ENCODE assay signal across 9 mouse cellular contexts in genomic region chr10:127379654-127380053, GRCm38 (mm10). TPM values are rescaled to one million over a fixed set of nuclear protein-coding genes. Genes with fewer than 3 reads are reported as not detected.
DNase-seq lines count a peak whose midpoint lies in the region; ATAC-seq and TF ChIP-seq lines count a peak whose summit lies in the region.
"Had no signal": no experiment of that assay in that cellular context is flagged by ENCODE, and none has a peak within 500 bp of the region (broad histone marks: within the 10 kb centered on the region; RNA-seq: fewer than 3 reads in every experiment).

No protein-coding gene starts in this region.

- H3K4me3 ChIP-seq in gastrocnemius, adult 2 months: peak overlapping the region; percentile 93
- H3K4me3 ChIP-seq in spleen, adult 2 months (ENCODE audit: extremely low read depth, insufficient read depth, insufficient read length): peak overlapping the region; percentile 68; the same call in 1 of the 2 replicates
- H3K4me3 ChIP-seq in liver, embryonic 11.5 days (ENCODE audit: low read depth, low read length): peak overlapping the region; percentile 66
- peak overlapping the region; percentile 67 for H3K4me3 ChIP-seq in stomach, embryonic 16.5 days (replicated peaks; ENCODE audit: low read length)

- H3K27ac ChIP-seq in gastrocnemius, adult 2 months: peak overlapping the region; percentile 97
- no peak overlapping the region for H3K27ac ChIP-seq in spleen, adult 2 months (ENCODE audit: insufficient read depth, low read length)
- H3K27ac ChIP-seq in liver, embryonic 11.5 days (ENCODE audit: low read depth, low read length): peak overlapping the region; percentile 86; the same call in 1 of the 2 replicates
- H3K27ac ChIP-seq in stomach, embryonic 16.5 days (ENCODE audit: low read length): no peak overlapping the region; the same call in 1 of the 2 replicates

- DNase-seq in gastrocnemius, adult 2 months: no peak
- no peak for DNase-seq in gastrocnemius, postnatal 10 days
- DNase-seq in spleen, adult 2 months (ENCODE audit: low read depth in 1 of 2, low spot score in 2 of 2): no peak
- no peak for DNase-seq in spleen, postnatal 36 days (ENCODE audit: low spot score in 2 of 2)
- DNase-seq in liver, embryonic 11.5 days (ENCODE audit: low spot score): no peak
- DNase-seq in layer of hippocampus, adult 11-12 months (ENCODE audit: low spot score): no peak
- no peak for DNase-seq in gastrocnemius, postnatal 4 days (ENCODE audit: low spot score in 2 of 2)

- no peaks in the 10 kb centered on the region for H3K36me3 ChIP-seq in spleen, adult 2 months (ENCODE audit: control insufficient read depth, insufficient read depth, low read length)
- no peaks in the 10 kb centered on the region for H3K36me3 ChIP-seq in liver, embryonic 11.5 days (ENCODE audit: control insufficient read depth, insufficient read depth, low read length)
- no peaks in the 10 kb centered on the region for H3K36me3 ChIP-seq in stomach, embryonic 16.5 days (ENCODE audit: control insufficient read depth, insufficient read depth, low read length)

- no peak for ATAC-seq in liver, embryonic 11.5 days (replicated peaks; ENCODE audit: low FRiP score)
- no peak for ATAC-seq in stomach, embryonic 16.5 days (ENCODE audit: insufficient read depth, low FRiP score)

- no peak for TF ChIP-seq CTCF in gastrocnemius, adult 2 months (IDR thresholded peaks at IDR 0.05)
- TF ChIP-seq CTCF in spleen, adult 2 months (IDR thresholded peaks at IDR 0.05; ENCODE audit: extremely low read depth, insufficient read depth, insufficient read length, insufficient replicate concordance): no peak

- no peaks in the 10 kb centered on the region for H3K9me3 ChIP-seq in liver, embryonic 11.5 days (ENCODE audit: control insufficient read depth, low read length)
- H3K9me3 ChIP-seq in stomach, embryonic 16.5 days (replicated peaks; ENCODE audit: control insufficient read depth, low read length): no peaks in the 10 kb centered on the region

- intact Hi-C loops in gastrocnemius, adult 2 months (cut with DNase I): loop anchor here (5.0 kb wide), 1 partner anchor 48 kb away; no protein-coding TSS in a partner anchor

- H3K4me1 ChIP-seq in spleen, adult 2 months (ENCODE audit: control insufficient read depth, insufficient read depth, insufficient read length): peaks cover 2% of the 10 kb centered on the region; the same call in 1 of the 2 replicates
- H3K4me1 ChIP-seq in liver, embryonic 11.5 days (replicated peaks; ENCODE audit: control insufficient read depth, insufficient read depth, low read length): no peaks in the 10 kb centered on the region; the same call in 1 of the 2 replicates
- peaks cover 7% of the 10 kb centered on the region; the same call in 1 of the 2 replicates for H3K4me1 ChIP-seq in stomach, embryonic 16.5 days (ENCODE audit: control insufficient read depth, insufficient read depth, low read length)

- WGBS in spleen, adult 2 months: 85% methylated on average over 8 of the region's 8 CpGs
- WGBS in liver, embryonic 11.5 days: 80% methylated on average over 8 of the region's 8 CpGs
- 87% methylated on average over 8 of the region's 8 CpGs for WGBS in stomach, embryonic 16.5 days

- no peak for TF ChIP-seq POLR2A in spleen, adult 2 months (IDR thresholded peaks at IDR 0.05; ENCODE audit: low read depth, low read length)

- peak overlapping the region; percentile 82 for H3K4me2 ChIP-seq in liver, embryonic 11.5 days
- peak overlapping the region; percentile 59 for H3K4me2 ChIP-seq in stomach, embryonic 16.5 days (ENCODE audit: low read depth, low read length)

- H3K9ac ChIP-seq in liver, embryonic 11.5 days (ENCODE audit: low read depth, low read length): peak overlapping the region; percentile 79
- peak overlapping the region; percentile 95 for H3K9ac ChIP-seq in stomach, embryonic 16.5 days (ENCODE audit: low read length)

- H3K27me3 ChIP-seq in spleen, adult 2 months (ENCODE audit: control insufficient read depth, insufficient read depth, low read length): no peaks in the 10 kb centered on the region
- no peaks in the 10 kb centered on the region for H3K27me3 ChIP-seq in liver, embryonic 11.5 days (replicated peaks; ENCODE audit: control insufficient read depth, insufficient read depth, low read length)
- H3K27me3 ChIP-seq in stomach, embryonic 16.5 days (ENCODE audit: control insufficient read depth, insufficient read depth, low read length): no peaks in the 10 kb centered on the region

RNA-seq across cellular contexts. Expression of gene R3hdm2, which starts 0.5 kb away (rescaled TPM):
- total RNA-seq in gastrocnemius, adult 2 months (2021): 100 to 1,000 TPM; 118 to 153 TPM
- total RNA-seq in gastrocnemius, postnatal 10 days (2021): 10 to 100 TPM; 92.6 to 93.1 TPM
- 67.2 and 67.6 TPM in 2 replicates for polyA plus RNA-seq in spleen, adult 2 months (2012; rRNA removed)
- polyA plus RNA-seq in liver, embryonic 11.5 days (2014; fragmentation: Nextera tagmentation; extraction: Ambion mirVana): 25.4 and 33.8 TPM in 2 replicates
- polyA plus RNA-seq in stomach, embryonic 16.5 days (2015; fragmentation: Nextera tagmentation; extraction: Ambion mirVana): 19.3 and 22.5 TPM in 2 replicates
- total RNA-seq in gastrocnemius, postnatal 4 days (2021): 100 to 1,000 TPM in 1 of 2 experiments, 10 to 100 TPM in 1; 87.7 to 101 TPM

RNA-seq across cellular contexts. Expression of gene Inhbc, which starts 9.4 kb away (rescaled TPM):
- not detected for total RNA-seq in gastrocnemius, adult 2 months (2021)
- total RNA-seq in gastrocnemius, postnatal 10 days (2021): not detected
- not detected in 2 replicates for polyA plus RNA-seq in spleen, adult 2 months (2012; rRNA removed)
- 1.1 and 1.4 TPM in 2 replicates for polyA plus RNA-seq in liver, embryonic 11.5 days (2014; fragmentation: Nextera tagmentation; extraction: Ambion mirVana)
- polyA plus RNA-seq in stomach, embryonic 16.5 days (2015; fragmentation: Nextera tagmentation; extraction: Ambion mirVana): 0.15 and 0.27 TPM in 2 replicates
- under 1 TPM in 1 of 2 experiments, not detected in 1; 0.29 TPM for total RNA-seq in gastrocnemius, postnatal 4 days (2021)
- polyA plus RNA-seq: large intestine, adult 2 months had no signal

RNA-seq across cellular contexts. Expression of gene Inhbe, which starts 25.4 kb away (rescaled TPM):
- total RNA-seq in gastrocnemius, adult 2 months (2021): not detected
- not detected for total RNA-seq in gastrocnemius, postnatal 10 days (2021)
- polyA plus RNA-seq in spleen, adult 2 months (2012; rRNA removed): not detected in 2 replicates
- polyA plus RNA-seq in liver, embryonic 11.5 days (2014; fragmentation: Nextera tagmentation; extraction: Ambion mirVana): 0.04 and 0.09 TPM in 2 replicates
- polyA plus RNA-seq in stomach, embryonic 16.5 days (2015; fragmentation: Nextera tagmentation; extraction: Ambion mirVana): 0.06 TPM in 1 of 2 replicates, not detected in the other
- total RNA-seq in gastrocnemius, postnatal 4 days (2021): under 1 TPM in 1 of 2 experiments, not detected in 1; 0.08 TPM
- polyA plus RNA-seq: large intestine, adult 2 months had no signal

RNA-seq across cellular contexts. Expression of gene Gli1, which starts 37.9 kb away (rescaled TPM):
- total RNA-seq in gastrocnemius, adult 2 months (2021): 1 to 10 TPM in 1 of 2 experiments, under 1 TPM in 1; 0.70 to 1.2 TPM
- 1 to 10 TPM; 3.3 to 6.8 TPM for total RNA-seq in gastrocnemius, postnatal 10 days (2021)
- 0.42 and 0.74 TPM in 2 replicates for polyA plus RNA-seq in spleen, adult 2 months (2012; rRNA removed)
- 2.1 and 2.2 TPM in 2 replicates for polyA plus RNA-seq in liver, embryonic 11.5 days (2014; fragmentation: Nextera tagmentation; extraction: Ambion mirVana)
- polyA plus RNA-seq in stomach, embryonic 16.5 days (2015; fragmentation: Nextera tagmentation; extraction: Ambion mirVana): 9.8 and 9.9 TPM in 2 replicates
- total RNA-seq in gastrocnemius, postnatal 4 days (2021): 10 to 100 TPM in 1 of 2 experiments, 1 to 10 TPM in 1; 9.0 to 11.8 TPM

RNA-seq across cellular contexts. Expression of gene Arhgap9, which starts 57.9 kb away (rescaled TPM):
- total RNA-seq in gastrocnemius, adult 2 months (2021): under 1 TPM; 0.89 to 0.99 TPM
- total RNA-seq in gastrocnemius, postnatal 10 days (2021): 1 to 10 TPM; 1.1 to 2.3 TPM
- polyA plus RNA-seq in spleen, adult 2 months (2012; rRNA removed): 72.7 and 87.2 TPM in 2 replicates
- 22.0 and 24.4 TPM in 2 replicates for polyA plus RNA-seq in liver, embryonic 11.5 days (2014; fragmentation: Nextera tagmentation; extraction: Ambion mirVana)
- polyA plus RNA-seq in stomach, embryonic 16.5 days (2015; fragmentation: Nextera tagmentation; extraction: Ambion mirVana): 4.2 and 6.6 TPM in 2 replicates
- total RNA-seq in gastrocnemius, postnatal 4 days (2021): 1 to 10 TPM; 2.8 to 3.9 TPM

Comparison
In these comparisons a context has a peak if more than half of its experiments do, and no peak if none do; other contexts are left out.
1. H3K27ac ChIP-seq: peak in gastrocnemius, adult 2 months (single experiment) and liver, embryonic 11.5 days (single experiment); none in spleen, adult 2 months (single experiment) and stomach, embryonic 16.5 days (single experiment).
2. Peak in every context shown above with its lines, with median percentiles within 50 percentile points of each other: H3K4me3 ChIP-seq.